Mouse (Mus musculus): Measurements from ENCODE around the gene Med27.

Gene Med27

GRCm38 (mm10) chr2:29432565-29432964, 85.9 kb downstream of the Med27 start:
- no peak for DNase-seq (ENCODE audit: low read depth in 2 of 2, low spot score in 2 of 2)

- no peak for DNase-seq (ENCODE audit: low read depth in 2 of 2, low spot score in 2 of 2)
These were observed 89.8 kb downstream of the Med27 start for GRCm38 (mm10) chr2:29436376-29436775.

- DNase-seq (ENCODE audit: low read depth in 2 of 2, low spot score in 2 of 2) = no peak
These were observed 90.5 kb downstream of the Med27 start for GRCm38 (mm10) chr2:29437111-29437510.

- DNase-seq (ENCODE audit: low read depth in 2 of 2, low spot score in 2 of 2) = no peak
These were observed 91.4 kb downstream of the Med27 start for GRCm38 (mm10) chr2:29437861-29438529.

- DNase-seq (ENCODE audit: low read depth in 2 of 2, low spot score in 2 of 2) = no peak
These were observed 91.9 kb downstream of the Med27 start for GRCm38 (mm10) chr2:29438530-29438862.

- DNase-seq (ENCODE audit: low read depth in 2 of 2, low spot score in 2 of 2) = no peak
These were observed 92.4 kb downstream of the Med27 start for GRCm38 (mm10) chr2:29438986-29439385.

- DNase-seq (ENCODE audit: low read depth in 2 of 2, low spot score in 2 of 2) = no peak
These were observed 92.8 kb downstream of the Med27 start for GRCm38 (mm10) chr2:29439396-29439795.

- no peak for DNase-seq (ENCODE audit: low read depth in 2 of 2, low spot score in 2 of 2)
These were observed 93.4 kb downstream of the Med27 start for GRCm38 (mm10) chr2:29439857-29440502.

- DNase-seq (ENCODE audit: low read depth in 2 of 2, low spot score in 2 of 2) = no peak
These were observed 95.7 kb downstream of the Med27 start for GRCm38 (mm10) chr2:29442275-29442674.

- DNase-seq (ENCODE audit: low read depth in 2 of 2, low spot score in 2 of 2) = no peak
These were observed 97.1 kb downstream of the Med27 start for GRCm38 (mm10) chr2:29443626-29444217.

GRCm38 (mm10) chr2:29448476-29449002, 101.9 kb downstream of the Med27 start:
- DNase-seq (ENCODE audit: low read depth in 2 of 2, low spot score in 2 of 2) = no peak

GRCm38 (mm10) chr2:29451368-29451999, 104.9 kb downstream of the Med27 start:
- DNase-seq (ENCODE audit: low read depth in 2 of 2, low spot score in 2 of 2) = no peak

GRCm38 (mm10) chr2:29453376-29453775, 106.8 kb downstream of the Med27 start:
- DNase-seq (ENCODE audit: low read depth in 2 of 2, low spot score in 2 of 2) = no peak

GRCm38 (mm10) chr2:29456631-29457320, 110.2 kb downstream of the Med27 start:
- no peak for DNase-seq (ENCODE audit: low read depth in 2 of 2, low spot score in 2 of 2)

- no peak for DNase-seq (ENCODE audit: low read depth in 2 of 2, low spot score in 2 of 2)
These were observed 111.1 kb downstream of the Med27 start for GRCm38 (mm10) chr2:29457677-29458076.

GRCm38 (mm10) chr2:29458346-29458950, 111.8 kb downstream of the Med27 start:
- DNase-seq (ENCODE audit: low read depth in 2 of 2, low spot score in 2 of 2) = no peak

GRCm38 (mm10) chr2:29459648-29460047, 113.0 kb downstream of the Med27 start:
- no peak for DNase-seq (ENCODE audit: low read depth in 2 of 2, low spot score in 2 of 2)

GRCm38 (mm10) chr2:29461841-29462240, 115.2 kb downstream of the Med27 start:
- DNase-seq (ENCODE audit: low read depth in 2 of 2, low spot score in 2 of 2) = no peak

- no peak for DNase-seq (ENCODE audit: low read depth in 2 of 2, low spot score in 2 of 2)
These were observed 116.5 kb downstream of the Med27 start for GRCm38 (mm10) chr2:29463039-29463585.

- no peak for DNase-seq (ENCODE audit: low read depth in 2 of 2, low spot score in 2 of 2)
These were observed 118.4 kb downstream of the Med27 start for GRCm38 (mm10) chr2:29464851-29465648.

All from CD8-positive naive resting alpha-beta T cell, adult 2 months (primary cell).